Mouse (Mus musculus) megakaryocyte, embryonic 14.5 days (primary cell): ENCODE data around the gene Vangl1.

Experiments used
- FLI1 ChIP-seq: IDR thresholded peaks from 2 replicates; pipeline ENCODE4 v1.6.1; 2012; ENCODE audit warnings: low read length, inconsistent platforms, mixed read lengths
- GATA1 ChIP-seq: IDR thresholded peaks from 3 replicates; pipeline ENCODE4 v1.6.1; 2012; ENCODE audit warnings: mixed read lengths, low read length, inconsistent platforms, borderline replicate concordance

DNA sequence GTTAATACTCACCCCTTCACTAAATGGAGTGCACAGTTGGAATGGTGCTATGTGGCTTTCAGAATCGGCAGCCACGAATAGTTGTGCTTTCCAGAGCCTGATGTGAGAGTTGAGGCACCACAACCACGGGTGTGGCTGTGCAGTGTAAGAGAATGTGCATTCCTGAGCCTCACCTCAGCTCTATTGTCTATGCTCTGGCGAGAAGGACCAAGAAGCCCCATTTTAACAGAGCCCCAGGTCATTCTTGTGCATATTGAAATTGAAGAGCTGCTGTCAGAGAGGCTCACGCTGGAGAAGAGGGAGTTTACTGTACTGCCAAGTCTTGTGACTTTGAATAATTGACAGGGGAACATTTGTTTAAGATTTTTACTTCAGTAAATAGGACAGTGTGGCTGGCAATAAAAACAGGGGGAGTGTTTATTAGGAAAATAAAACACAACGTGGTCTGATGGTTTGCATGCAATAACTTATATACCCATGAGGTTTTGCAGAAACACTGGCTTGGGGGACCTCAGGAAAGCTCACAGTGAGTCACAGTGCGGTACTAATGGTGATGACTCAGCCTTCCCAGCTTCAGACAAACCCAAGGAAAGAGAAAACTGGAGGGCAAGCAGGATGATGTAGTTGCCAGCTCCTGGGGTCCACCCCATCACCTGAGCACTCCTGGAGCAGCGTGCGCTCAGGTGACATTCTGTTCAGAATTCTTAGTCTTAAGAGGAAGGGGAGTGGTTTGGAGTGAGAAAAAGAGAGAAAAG, 100.5 kb downstream of the Vangl1 start:
- TF ChIP-seq FLI1 (no peak), GATA1 (no peak)
